Mouse (Mus musculus): ENCODE results near the gene Gm13290.
"Not testable (repeated sequence)": the region's sequence is repeated elsewhere in the genome, so short reads cannot be mapped to it uniquely, and the experiment has no call there.

Gene Gm13290

GRCm38 (mm10) chr4:88773534-88773933 is at the start of gene Gm13290:
Gm13290 (plus strand) TSS chr4:88773834.
- in situ Hi-C loops (cut with MboI, MseI), result loop anchor here in 1 of 2 experiments (5.0 kb wide), 1 partner anchor 34 kb away; the partner anchor contains the start of gene Gm13288

- in situ Hi-C loops (cut with MboI, MseI), result loop anchor here in 1 of 2 experiments (5.0 kb wide), 1 partner anchor 34 kb away; the partner anchor contains the start of gene Ifnab
Measured at GRCm38 (mm10) chr4:88726727-88727126, 46.9 kb upstream of the Gm13290 start.

- in situ Hi-C loops (cut with MboI, MseI), result loop anchor here in 1 of 2 experiments (5.0 kb wide), 1 partner anchor 35 kb away; the partner anchor contains the start of gene Ifnab
Measured at GRCm38 (mm10) chr4:88727324-88727723, 46.3 kb upstream of the Gm13290 start.

DNA sequence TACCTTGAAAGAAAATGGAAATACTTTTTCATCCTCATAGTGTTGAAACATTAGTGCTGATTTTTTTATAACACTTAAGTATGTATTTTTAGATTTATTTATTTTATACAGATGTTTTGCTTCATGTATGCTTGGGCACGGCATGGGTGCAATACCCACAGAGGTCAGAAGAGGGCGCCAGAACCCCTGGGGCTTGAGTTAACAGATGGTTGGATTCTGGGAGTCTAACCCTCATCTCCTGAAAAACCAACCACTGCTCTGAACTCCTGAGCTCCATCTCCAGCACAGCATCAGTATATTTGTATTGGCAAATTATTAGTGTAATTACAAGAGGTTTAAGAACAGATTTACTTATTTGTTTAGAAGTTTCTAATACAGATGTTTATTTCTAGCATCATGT is 35.2 kb upstream of the Gm13290 start:
- in situ Hi-C loops (cut with MboI, MseI), result loop anchor here in 1 of 2 experiments (5.0 kb wide), 2 partner anchors 41 to 64 kb away; partner anchors contain the start of gene Gm13287

GRCm38 (mm10) chr4:88739036-88739435 is 34.6 kb upstream of the Gm13290 start:
- in situ Hi-C loops (cut with MboI, MseI), result loop anchor here in 1 of 2 experiments (5.0 kb wide), 2 partner anchors 42 to 63 kb away; partner anchors contain the start of gene Gm13287

DNA sequence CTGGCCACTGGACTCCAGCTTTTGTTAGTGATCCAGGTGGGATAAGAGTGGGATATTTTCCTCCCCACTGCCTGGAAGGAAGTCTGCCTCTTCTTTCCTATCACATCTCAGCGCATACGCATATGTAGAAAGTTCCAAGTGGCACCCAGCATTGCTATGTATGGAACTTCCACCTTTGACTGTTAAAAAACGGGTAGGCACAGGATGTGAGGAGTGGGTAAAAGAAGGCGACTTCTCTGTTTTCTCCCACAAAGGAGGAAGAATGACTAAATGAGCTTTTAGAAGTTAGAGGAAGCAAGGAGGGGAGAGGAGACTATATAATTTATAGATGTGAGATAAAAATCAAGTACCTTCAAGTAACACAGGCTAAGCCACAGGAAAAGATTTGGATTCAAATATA is 32.2 kb upstream of the Gm13290 start:
- in situ Hi-C loops (cut with MboI, MseI), result no loop called here

DNA sequence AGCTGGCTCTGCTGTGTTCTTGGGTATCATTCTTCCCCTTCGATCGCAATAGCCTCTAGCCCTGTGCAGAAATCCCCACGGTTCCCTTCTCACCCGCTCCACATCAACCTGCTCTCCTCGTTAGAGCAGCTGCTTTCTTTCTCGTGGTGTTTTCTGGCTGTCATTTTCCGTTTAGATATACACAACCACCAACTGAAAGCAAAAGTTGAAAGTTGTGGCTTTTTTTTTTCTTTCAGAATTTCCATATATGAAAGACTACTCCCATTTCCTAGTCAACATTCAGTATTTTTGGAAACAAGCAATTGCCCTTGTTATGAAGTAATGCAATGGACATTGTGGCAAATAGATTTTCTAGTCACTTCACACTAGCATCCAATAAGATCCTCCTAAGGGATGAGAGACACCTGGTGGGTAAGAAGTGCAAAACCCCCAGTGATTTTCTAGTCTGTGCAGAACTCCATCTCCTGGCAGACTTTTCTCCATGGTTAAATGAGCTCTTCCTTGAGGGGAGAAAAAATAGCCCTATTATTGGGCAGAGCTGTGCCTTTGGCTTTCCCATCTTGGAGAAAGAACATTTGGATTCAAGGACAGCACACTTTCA is 30.8 kb upstream of the Gm13290 start:
- in situ Hi-C loops (cut with MboI, MseI), result no loop called here

DNA sequence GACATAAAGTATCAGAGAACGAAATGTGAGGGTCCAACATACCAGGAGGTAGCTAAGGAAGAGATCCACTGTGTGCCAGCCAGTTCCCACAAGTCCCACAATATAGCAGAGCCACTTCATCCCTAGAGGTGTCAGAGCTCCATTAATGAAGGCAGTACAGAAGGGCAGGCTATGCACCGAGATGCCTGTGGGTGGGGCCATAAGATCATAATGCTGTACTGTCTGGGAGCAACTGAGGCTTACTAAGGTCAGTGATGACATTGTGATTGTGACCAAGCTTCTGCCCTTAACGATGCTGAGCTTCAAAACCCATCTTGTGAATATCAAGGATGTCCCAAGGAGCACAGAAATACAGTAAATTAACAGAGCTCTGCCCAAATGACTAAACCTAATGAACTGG is 29.4 kb upstream of the Gm13290 start:
- in situ Hi-C loops (cut with MboI, MseI), result no loop called here

GRCm38 (mm10) chr4:88749926-88750325 is 23.7 kb upstream of the Gm13290 start:
- in situ Hi-C loops (cut with MboI, MseI), result loop anchor here (5.0 kb wide), 1 partner anchor 37 kb away; the partner anchor contains the start of genes Gm13276 (in 2 of the 2) and Gm13277 (in 2 of the 2)

DNA sequence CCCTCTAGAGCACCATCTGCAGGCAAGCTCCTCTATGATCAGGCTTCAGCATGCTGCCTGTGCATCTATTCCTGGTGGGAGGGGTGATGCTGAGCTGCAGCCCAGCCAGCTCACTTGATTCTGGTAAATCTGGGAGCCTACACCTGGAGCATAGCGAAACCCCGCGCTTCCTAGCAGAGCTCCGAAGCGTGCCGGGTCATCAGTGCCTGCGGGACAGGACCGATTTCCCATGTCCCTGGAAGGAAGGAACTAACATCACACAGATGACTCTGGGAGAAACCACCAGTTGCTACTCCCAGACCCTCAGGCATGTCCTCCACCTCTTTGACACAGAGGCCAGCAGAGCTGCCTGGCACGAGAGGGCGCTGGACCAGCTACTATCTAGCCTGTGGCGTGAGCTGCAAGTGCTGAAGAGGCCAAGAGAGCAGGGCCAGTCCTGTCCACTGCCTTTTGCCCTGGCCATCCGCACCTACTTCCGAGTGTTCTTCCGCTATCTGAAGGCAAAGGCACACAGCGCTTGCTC is 18.8 kb upstream of the Gm13290 start, which contains the start of gene Gm13271:
Gene Gm13271, plus strand, starts transcription at position 51 of the 523 bp plus-strand sequence.
- in situ Hi-C loops (cut with MboI, MseI), result loop anchor here (5.0 kb wide), 1 partner anchor 32 kb away; the partner anchor contains the start of genes Gm13276 (in 2 of the 2) and Gm13277 (in 2 of the 2)

GRCm38 (mm10) chr4:88756581-88757513 is 16.8 kb upstream of the Gm13290 start:
- in situ Hi-C loops (cut with MboI, MseI), result not testable (repeated sequence)

DNA sequence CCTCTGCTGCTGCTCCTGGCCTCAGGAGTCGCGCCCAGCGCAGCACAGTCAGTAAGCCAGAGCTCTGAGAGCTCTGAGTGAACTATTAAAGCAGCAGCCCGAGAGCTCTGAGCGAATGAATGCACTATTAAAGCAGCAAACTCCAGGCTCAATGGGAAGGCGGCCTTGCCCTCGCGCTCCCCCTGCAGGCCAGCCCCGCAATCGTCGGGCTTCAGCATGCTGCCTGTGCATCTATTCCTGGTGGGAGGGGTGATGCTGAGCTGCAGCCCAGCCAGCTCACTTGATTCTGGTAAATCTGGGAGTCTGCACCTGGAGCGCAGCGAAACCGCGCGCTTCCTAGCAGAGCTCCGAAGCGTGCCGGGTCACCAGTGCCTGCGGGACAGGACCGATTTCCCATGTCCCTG is 16.0 kb upstream of the Gm13290 start:
- in situ Hi-C loops (cut with MboI, MseI), result not testable (repeated sequence)

DNA sequence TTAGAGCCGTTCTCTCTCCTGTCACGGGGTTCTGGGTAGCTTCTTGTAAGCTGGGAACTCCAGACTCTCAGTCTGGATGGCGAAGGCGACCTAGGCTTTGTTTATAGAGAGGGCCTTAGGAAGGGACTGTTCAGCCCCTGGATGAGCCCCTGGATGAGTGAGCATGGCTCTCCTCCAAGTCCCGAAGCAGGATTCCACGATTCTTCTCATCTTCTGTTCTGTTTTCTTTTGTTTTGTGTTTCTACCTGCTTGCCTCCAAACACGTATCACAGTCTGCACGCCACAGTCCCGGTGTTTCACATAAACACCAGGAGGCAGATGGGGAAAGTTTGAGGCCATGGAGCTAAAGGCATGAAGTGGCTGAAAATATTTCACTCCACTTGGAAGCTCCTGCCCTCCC is 14.9 kb upstream of the Gm13290 start:
- in situ Hi-C loops (cut with MboI, MseI), result not testable (repeated sequence)

GRCm38 (mm10) chr4:88759610-88760268 is 13.9 kb upstream of the Gm13290 start, which contains the start of gene Gm13283:
Gm13283 (plus strand) TSS chr4:88760119.
- in situ Hi-C loops (cut with MboI, MseI), result not testable (repeated sequence)

- in situ Hi-C loops (cut with MboI, MseI), result not testable (repeated sequence)
Measured at GRCm38 (mm10) chr4:88760431-88760830, 13.2 kb upstream of the Gm13290 start.

DNA sequence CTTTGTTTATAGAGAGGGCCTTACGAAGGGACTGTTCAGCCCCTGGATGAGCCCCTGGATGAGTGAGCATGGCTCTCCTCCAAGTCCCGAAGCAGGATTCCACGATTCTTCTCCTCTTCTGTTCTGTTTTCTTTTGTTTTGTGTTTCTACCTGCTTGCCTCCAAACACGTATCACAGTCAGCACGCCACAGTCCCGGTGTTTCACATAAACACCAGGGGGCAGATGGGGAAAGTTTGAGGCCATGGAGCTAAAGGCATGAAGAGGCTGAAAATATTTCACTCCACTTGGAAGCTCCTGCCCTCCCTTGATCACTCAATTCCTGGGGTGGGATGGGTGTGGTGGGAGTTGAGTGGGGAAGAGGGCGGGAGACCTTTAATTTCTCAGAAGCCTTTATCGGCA is 11.9 kb upstream of the Gm13290 start:
- in situ Hi-C loops (cut with MboI, MseI), result not testable (repeated sequence)

DNA sequence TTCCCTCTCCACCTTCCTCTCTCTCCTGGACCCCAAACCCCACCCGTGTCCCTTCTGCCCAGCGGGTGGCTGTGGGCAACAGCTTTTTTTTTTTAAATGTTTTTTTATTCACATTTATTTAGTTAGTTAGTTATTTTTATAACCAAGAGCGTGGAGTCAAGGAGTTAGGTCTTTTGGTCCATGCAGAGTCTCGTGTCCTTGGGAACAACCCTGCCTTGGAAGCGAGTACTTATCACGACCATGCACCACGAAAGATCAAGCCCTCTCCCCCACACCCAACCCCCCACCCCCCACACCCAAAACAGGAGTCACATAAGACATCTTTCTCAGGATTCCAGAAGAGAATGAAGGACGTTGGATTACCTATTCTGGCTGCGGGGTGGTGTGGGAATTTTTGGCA is 11.3 kb upstream of the Gm13290 start:
- in situ Hi-C loops (cut with MboI, MseI), result not testable (repeated sequence)

DNA sequence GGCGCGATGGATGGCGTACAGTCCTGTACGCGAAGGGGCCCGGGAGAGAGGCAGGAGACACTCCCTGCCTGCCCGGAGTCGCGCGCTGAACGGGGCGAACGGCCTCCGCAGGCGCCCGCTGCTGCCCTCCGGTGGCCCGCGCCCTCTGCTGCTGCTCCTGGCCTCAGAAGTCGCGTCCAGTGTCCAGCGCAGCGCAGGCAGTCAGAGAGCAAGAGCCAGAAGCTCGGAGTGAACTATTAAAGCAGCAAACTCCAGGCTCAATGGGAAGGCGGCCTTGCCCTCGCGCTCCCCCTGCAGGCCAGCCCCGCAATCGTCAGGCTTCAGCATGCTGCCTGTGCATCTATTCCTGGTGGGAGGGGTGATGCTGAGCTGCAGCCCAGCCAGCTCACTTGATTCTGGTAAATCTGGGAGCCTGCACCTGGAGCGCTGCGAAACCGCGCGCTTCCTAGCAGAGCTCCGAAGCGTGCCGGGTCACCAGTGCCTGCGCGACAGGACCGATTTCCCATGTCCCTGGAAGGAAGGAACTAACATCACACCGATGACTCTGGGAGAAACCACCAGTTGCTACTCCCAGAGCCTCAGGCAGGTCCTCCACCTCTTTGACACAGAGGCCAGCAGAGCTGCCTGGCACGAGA is 10.1 kb upstream of the Gm13290 start:
- in situ Hi-C loops (cut with MboI, MseI), result not testable (repeated sequence)

DNA sequence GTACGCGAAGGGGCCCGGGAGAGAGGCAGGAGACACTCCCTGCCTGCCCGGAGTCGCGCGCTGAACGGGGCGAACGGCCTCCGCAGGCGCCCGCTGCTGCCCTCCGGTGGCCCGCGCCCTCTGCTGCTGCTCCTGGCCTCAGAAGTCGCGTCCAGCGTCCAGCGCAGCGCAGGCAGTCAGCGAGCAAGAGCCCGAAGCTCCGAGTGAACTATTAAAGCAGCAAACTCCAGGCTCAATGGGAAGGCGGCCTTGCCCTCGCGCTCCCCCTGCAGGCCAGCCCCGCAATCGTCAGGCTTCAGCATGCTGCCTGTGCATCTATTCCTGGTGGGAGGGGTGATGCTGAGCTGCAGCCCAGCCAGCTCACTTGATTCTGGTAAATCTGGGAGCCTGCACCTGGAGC is 3.0 kb downstream of the Gm13290 start, which contains the start of gene Gm13289:
Gene Gm13289, plus strand, starts transcription at position 301 of the 400 bp plus-strand sequence.
- in situ Hi-C loops (cut with MboI, MseI), result not testable (repeated sequence)

- in situ Hi-C loops (cut with MboI, MseI), result not testable (repeated sequence)
Measured at GRCm38 (mm10) chr4:88779550-88779949, 5.9 kb downstream of the Gm13290 start, which contains the start of gene Gm13272. Gm13272 (plus strand) TSS chr4:88779850.

Measured in T-helper 17 cell (primary cell).